Mouse (Mus musculus): ENCODE measurements around the gene Ntng1.

- no peak for TF ChIP-seq CTCF (conservative IDR thresholded peaks at IDR 0.05; ENCODE audit: low read length)
- no peak for TF ChIP-seq POU5F1 (IDR thresholded peaks at IDR 0.05; ENCODE audit: borderline replicate concordance, low read length)
- no peak for TF ChIP-seq NANOG (IDR thresholded peaks at IDR 0.05; ENCODE audit: borderline replicate concordance, low read length)
These were observed 99.6 kb downstream of the Ntng1 start for GRCm38 (mm10) chr3:110044209-110044608.

Data from E14TG2a.4 (cell line).